Mouse (Mus musculus): ENCODE measurements around the gene Golga1.

DNA sequence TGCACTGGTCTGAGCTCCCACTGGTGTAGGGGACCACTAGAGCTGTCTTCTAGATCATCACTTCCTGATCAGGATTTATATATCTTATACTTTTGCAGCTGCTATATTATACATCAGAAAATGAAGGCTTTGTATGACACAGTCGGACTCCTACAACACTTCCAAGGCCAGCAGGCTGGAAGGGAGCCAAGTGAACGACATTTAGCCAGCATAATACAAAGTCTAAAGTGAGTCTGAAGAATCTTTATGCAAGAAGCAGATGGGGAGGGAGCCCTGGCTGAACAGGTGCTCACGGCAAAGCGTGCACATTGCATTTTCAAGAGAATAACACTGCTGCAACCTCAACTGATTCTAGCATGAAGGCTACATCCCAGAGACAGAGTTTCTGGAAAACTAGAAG, 72.9 kb downstream of the Golga1 start:
- TF ChIP-seq CTCF (IDR thresholded peaks at IDR 0.05; ENCODE audit: low read depth) (no peak), EP300 (optimal IDR thresholded peaks at IDR 0.05) (no peak)

Measured in stomach, postnatal 0 days (tissue).